Mouse (Mus musculus) CH12.LX (cell line): Measurements from ENCODE around the gene Pkd1l2. TPM values are rescaled to one million over a fixed set of nuclear protein-coding genes. Genes with fewer than 3 reads are reported as not detected.
A peak's percentile ranks its signal among the peaks of the same experiment; 100 is the strongest.

Source experiments
- DNase-seq: peaks from one replicate; pipeline ENCODE4 v3.0.0-alpha.2; 2013; ENCODE audit errors: extremely low read depth
- H3K27ac ChIP-seq: 2 replicates; pipeline ENCODE4 v1.5.1; 2012; ENCODE audit warnings: low read depth, mild to moderate bottlenecking, control low read depth, moderate library complexity; ENCODE audit not compliant: insufficient read depth
- H3K27me3 ChIP-seq: replicated peaks from 2 replicates; pipeline ENCODE3; 2012; ENCODE audit warnings: inconsistent platforms
- H3K36me3 ChIP-seq, 2 experiments: replicated peaks in 1 of 2; 2 replicates each; pipeline versions ENCODE3 to v1.6.1; 2012; ENCODE audit warnings: inconsistent platforms in 1 of 2, low read length in 1 of 2, mild to moderate bottlenecking in 1 of 2, mixed read lengths in 1 of 2, moderate library complexity in 1 of 2; ENCODE audit not compliant: control insufficient read depth in 1 of 2, insufficient read depth in 1 of 2
- H3K4me1 ChIP-seq, 2 experiments: 2 replicates each; pipeline ENCODE4 v1.6.1; 2012; ENCODE audit warnings: inconsistent platforms in 1 of 2, moderate library complexity in 1 of 2; ENCODE audit not compliant: insufficient read depth in 2 of 2, control insufficient read depth in 1 of 2
- H3K4me2 ChIP-seq: 2 replicates; pipeline ENCODE4 v1.6.1; 2012; ENCODE audit warnings: low read depth, mild to moderate bottlenecking, control low read depth; ENCODE audit not compliant: poor library complexity, insufficient read depth, severe bottlenecking
- H3K4me3 ChIP-seq, 3 experiments: fragments of 150-350 bp in 1 of 3; sonication (generic) in 1 of 3; replicated peaks in 1 of 3; 2 replicates each; pipeline versions ENCODE3 to v1.5.1; 2011 to 2012; ENCODE audit warnings: low read depth in 2 of 3, low read length in 2 of 3, mild to moderate bottlenecking in 2 of 3, moderate library complexity in 2 of 3, control low read depth in 1 of 3, improper control_type of control experiment in 1 of 3, inconsistent platforms in 1 of 3, mixed read lengths in 1 of 3; ENCODE audit not compliant: poor library complexity in 1 of 3
- H3K79me2 ChIP-seq: replicated peaks from 2 replicates; pipeline ENCODE4 v1.6.1; 2012; ENCODE audit warnings: mild to moderate bottlenecking, moderate library complexity; ENCODE audit not compliant: control insufficient read depth, poor library complexity, insufficient read depth, severe bottlenecking; ENCODE audit errors: extremely low read depth
- H3K9ac ChIP-seq: 2 replicates; pipeline ENCODE4 v1.6.1; 2012; ENCODE audit warnings: low read depth, mild to moderate bottlenecking, control low read depth, moderate library complexity; ENCODE audit not compliant: insufficient read depth
- H3K9me3 ChIP-seq: replicated peaks from 2 replicates; pipeline ENCODE3; 2012; ENCODE audit warnings: low read length, inconsistent platforms, mixed read lengths
- BHLHE40 ChIP-seq: IDR thresholded peaks from 2 replicates; pipeline ENCODE4 v1.6.1; 2011; ENCODE audit warnings: mild to moderate bottlenecking, low read depth, low read length, improper control_type of control experiment
- E2F4 ChIP-seq: IDR thresholded peaks from 2 replicates; pipeline ENCODE4 v1.6.1; 2011; ENCODE audit warnings: low read depth, low read length, improper control_type of control experiment; ENCODE audit not compliant: insufficient replicate concordance
- ELF1 ChIP-seq: IDR thresholded peaks from 2 replicates; pipeline ENCODE4 v1.6.1; 2014; ENCODE audit warnings: low read depth, mild to moderate bottlenecking, inconsistent platforms, low read length, improper control_type of control experiment
- GABPA ChIP-seq: IDR thresholded peaks from 2 replicates; pipeline ENCODE4 v1.6.1; 2012; ENCODE audit warnings: low read depth, low read length, improper control_type of control experiment, inconsistent platforms; ENCODE audit not compliant: insufficient replicate concordance
- HCFC1 ChIP-seq: IDR thresholded peaks from 2 replicates; pipeline ENCODE4 v1.6.1; 2012; ENCODE audit warnings: low read depth, mild to moderate bottlenecking, inconsistent platforms, low read length, improper control_type of control experiment
- IRF4 ChIP-seq: IDR thresholded peaks from 2 replicates; pipeline ENCODE4 v1.6.1; 2014; ENCODE audit warnings: low read depth, mild to moderate bottlenecking, inconsistent platforms, low read length, improper control_type of control experiment
- JUN ChIP-seq: IDR thresholded peaks from 2 replicates; pipeline ENCODE4 v1.6.1; 2011; ENCODE audit warnings: low read depth, mild to moderate bottlenecking, low read length, improper control_type of control experiment, moderate library complexity; ENCODE audit not compliant: insufficient read depth
- JUND ChIP-seq: conservative IDR thresholded peaks from 2 replicates; pipeline ENCODE4 v1.6.1; 2011; ENCODE audit warnings: low read depth, low read length, improper control_type of control experiment
- MAFK ChIP-seq: IDR thresholded peaks from 2 replicates; pipeline ENCODE4 v1.6.1; 2011; ENCODE audit warnings: low read length, improper control_type of control experiment; ENCODE audit not compliant: insufficient replicate concordance
- MAZ ChIP-seq: IDR thresholded peaks from 2 replicates; pipeline ENCODE4 v1.6.1; 2012; ENCODE audit warnings: low read depth, mild to moderate bottlenecking, inconsistent platforms, low read length, improper control_type of control experiment, moderate library complexity
- MEF2A ChIP-seq: IDR thresholded peaks from 2 replicates; pipeline ENCODE4 v1.6.1; 2014; ENCODE audit warnings: low read depth, mild to moderate bottlenecking, inconsistent platforms, low read length, improper control_type of control experiment, borderline replicate concordance
- MXI1 ChIP-seq: IDR thresholded peaks from 2 replicates; pipeline ENCODE4 v1.6.1; 2011; ENCODE audit warnings: mild to moderate bottlenecking, low read depth, low read length, improper control_type of control experiment
- MYC ChIP-seq: IDR thresholded peaks from 2 replicates; pipeline ENCODE4 v1.6.1; 2011; ENCODE audit warnings: low read depth, mild to moderate bottlenecking, improper control_type of control experiment, low read length
- POLR2A ChIP-seq: IDR thresholded peaks from 2 replicates; pipeline ENCODE4 v1.6.1; 2011; ENCODE audit warnings: low read depth, mild to moderate bottlenecking, improper control_type of control experiment, low read length
- POLR2AphosphoS2 ChIP-seq: IDR thresholded peaks from 2 replicates; pipeline ENCODE4 v1.6.1; 2011; ENCODE audit warnings: low read depth, low read length, improper control_type of control experiment
- RCOR1 ChIP-seq: conservative IDR thresholded peaks from 2 replicates; pipeline ENCODE4 v1.6.1; 2012; ENCODE audit warnings: low read depth, mild to moderate bottlenecking, inconsistent platforms, low read length, improper control_type of control experiment
- TBP ChIP-seq: conservative IDR thresholded peaks from 2 replicates; pipeline ENCODE4 v1.6.1; 2011; ENCODE audit warnings: low read depth, low read length, improper control_type of control experiment
- UBTF ChIP-seq: IDR thresholded peaks from 2 replicates; pipeline ENCODE4 v1.6.1; 2012; ENCODE audit warnings: low read depth, mild to moderate bottlenecking, inconsistent platforms, low read length, improper control_type of control experiment, moderate library complexity
- USF1 ChIP-seq: IDR thresholded peaks from 2 replicates; pipeline ENCODE4 v1.6.1; 2014; ENCODE audit warnings: low read depth, mild to moderate bottlenecking, inconsistent platforms, low read length, improper control_type of control experiment
- USF2 ChIP-seq: conservative IDR thresholded peaks from 2 replicates; pipeline ENCODE4 v1.6.1; 2011; ENCODE audit warnings: low read depth, low read length, improper control_type of control experiment
- ZNF384 ChIP-seq: IDR thresholded peaks from 2 replicates; pipeline ENCODE4 v1.6.1; 2012; ENCODE audit warnings: low read depth, low read length, improper control_type of control experiment, inconsistent platforms
- dilution Hi-C: fragments of 300-500 bp; cut with MboI; formaldehyde crosslinking; loops from 2 replicates; pipeline ENCODE4 v1.14.3; 2020; ENCODE audit warnings: low sequenced_read_pairs; ENCODE audit not compliant: extremely low pct_unique_long_range_greater_than_20kb, extremely low pct_ligation_motif_present
- in situ Hi-C: fragments of 300-500 bp; cut with MboI; formaldehyde crosslinking; loops from 3 replicates; pipeline ENCODE4 v1.14.3; 2019; ENCODE audit warnings: low sequenced_read_pairs, low pct_ligation_motif_present, low pct_unique_long_range_greater_than_20kb, mixed read lengths
- polyA plus RNA-seq: library from polyadenylated mRNA; unstranded; fragments of >175 nt; gene quantifications from 2 replicates; pipeline ENCODE4 v1.2.1, GENCODE M21; 2012; ENCODE audit warnings: low read depth; ENCODE audit not compliant: insufficient read length
- total RNA-seq, 2 experiments: library from RNA; depleted of rRNA; stranded (reverse); fragments of 300-350 nt in 1 of 2; fragments of >200 nt in 1 of 2; gene quantifications; 2 replicates each; pipeline ENCODE4 v1.2.3; 2012 to 2014

Pkd1l2 gene
- total and polyA plus RNA-seq, 3 experiments = 0.06 TPM; not detected in 2

DNA sequence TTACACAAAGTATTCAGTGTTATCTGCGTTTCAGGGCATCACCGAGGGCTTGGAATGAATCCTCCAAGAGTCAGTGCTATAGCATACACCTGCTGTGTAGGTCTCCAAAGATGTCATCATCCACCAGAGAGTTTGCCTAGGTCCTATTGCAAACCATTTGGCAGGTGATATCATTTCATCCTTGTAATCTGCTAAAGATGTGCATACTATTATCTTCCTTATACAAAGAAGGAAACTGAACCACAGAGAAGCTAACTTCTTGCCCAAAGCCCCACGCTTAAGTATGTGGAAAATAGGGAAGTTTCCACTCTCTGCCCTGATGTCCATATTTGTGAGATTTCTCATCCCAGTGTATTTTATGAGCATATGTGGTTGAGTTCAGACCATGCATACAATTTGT is 44.2 kb upstream of the Pkd1l2 start (continued):
- TF ChIP-seq POLR2A = no peak

DNA sequence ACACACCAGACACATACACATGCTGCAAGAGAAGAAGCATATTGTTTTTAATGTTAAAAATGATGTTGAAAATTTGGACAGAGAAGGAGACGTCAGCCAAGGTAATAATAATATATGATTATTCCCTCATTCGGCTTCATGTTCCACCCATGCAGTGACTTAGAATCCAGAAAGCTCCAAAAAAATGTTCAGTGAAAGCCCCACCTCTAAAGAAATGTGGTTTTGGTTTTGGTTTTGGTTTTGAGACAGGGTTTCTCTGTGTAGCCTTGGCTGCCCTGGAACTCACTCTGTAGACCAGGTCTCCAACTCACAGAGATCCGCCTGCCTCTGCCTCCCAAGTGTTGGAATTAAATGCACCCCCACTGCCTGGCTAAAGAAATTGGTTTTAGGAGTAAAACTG is 43.6 kb upstream of the Pkd1l2 start:
- in situ Hi-C loops = no loop called here
- no peak for DNase-seq
- Histone ChIP-seq H3K9ac (no peak overlapping the region), H3K4me1 (peaks cover 13 to 23% of the 10 kb centered on the region in 2 experiments), H3K27ac (no peak overlapping the region), H3K79me2 (no peaks in the 10 kb centered on the region), H3K27me3 (peaks cover 6% of the 10 kb centered on the region), H3K4me2 (peak overlapping the region; percentile 12), H3K9me3 (no peaks in the 10 kb centered on the region), H3K4me3 (no peak overlapping the region), H3K36me3 (no peaks in the 10 kb centered on the region)
- dilution Hi-C loops = no loop called here
- TF ChIP-seq GABPA (no peak), IRF4 (peak; percentile 51; the same call in 1 of the 2 replicates), MAFK (no peak), JUND (0 out of 2 replicates have a peak, but pooled peaks have one; percentile 7), MAZ (no peak), USF1 (no peak), MYC (no peak), E2F4 (no peak), RCOR1 (no peak), USF2 (no peak), ZNF384 (peak; percentile 61; the same call in 1 of the 2 replicates), MXI1 (no peak), UBTF (no peak), POLR2AphosphoS2 (no peak), TBP (no peak), BHLHE40 (no peak), JUN (no peak), ELF1 (no peak), MEF2A (no peak), HCFC1 (no peak)
